Mouse (Mus musculus) mouse embryonic stem cell (cell line): ENCODE data around the gene Zbtb45.

Experiments used
- in situ Hi-C, 2 experiments: fragments of 300-500 bp; cut with MboI; formaldehyde crosslinking; loops; 1 replicate in 1 of 2; 3 replicates in 1 of 2; pipeline ENCODE4 v1.14.3; 2019 to 2020; ENCODE audit warnings: low sequenced_read_pairs in 2 of 2, low pct_unique_long_range_greater_than_20kb in 1 of 2, mixed read lengths in 1 of 2; ENCODE audit not compliant: unreplicated experiment in 1 of 2

Zbtb45 gene

DNA sequence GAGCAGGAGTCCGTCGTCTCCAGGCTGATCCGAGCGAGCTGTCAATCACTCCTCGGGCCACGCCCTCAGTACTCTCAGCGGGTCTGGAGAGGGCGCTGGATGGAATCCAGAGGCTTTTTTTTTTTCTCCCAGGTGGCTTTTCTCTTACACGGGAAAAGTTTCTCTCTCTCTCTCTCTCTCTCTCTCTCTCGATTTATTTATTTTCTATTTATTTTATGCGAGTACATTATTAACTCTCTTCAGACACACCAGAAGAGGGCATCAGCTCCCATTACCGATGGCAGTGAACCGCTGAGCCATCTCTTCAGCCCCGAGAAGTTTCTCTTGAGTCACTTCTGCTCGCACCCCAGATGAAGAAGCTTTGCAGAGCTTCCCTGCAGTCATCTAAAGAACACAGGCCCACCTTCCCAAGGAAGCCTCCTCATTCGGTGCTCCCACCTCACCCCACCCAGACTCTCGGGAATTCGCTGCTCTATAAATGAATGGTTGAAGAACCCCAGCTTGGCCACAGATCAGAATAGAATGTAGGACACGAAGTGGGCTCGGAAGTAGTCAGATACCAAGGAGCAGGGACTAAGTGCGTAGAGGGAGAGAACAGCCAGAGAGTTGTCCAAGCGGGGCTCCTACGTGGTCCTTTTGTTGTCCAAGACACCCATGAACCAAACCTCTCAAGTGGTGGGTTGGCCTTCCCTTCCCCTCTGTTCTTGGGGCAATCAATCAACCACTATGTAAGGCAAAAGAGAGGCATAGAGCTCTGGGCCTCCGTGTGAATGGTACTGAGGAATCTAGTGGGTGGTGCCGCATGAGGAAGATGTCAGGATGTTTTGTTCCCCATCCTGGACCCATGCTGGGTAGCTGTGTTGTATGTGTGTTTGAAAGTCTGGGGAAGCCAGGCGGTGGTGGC lies at the start of gene Zbtb45:
Gene Zbtb45, minus strand, starts transcription at position 30 of the 904 bp plus-strand sequence.
- in situ Hi-C loops = no loop called here

DNA sequence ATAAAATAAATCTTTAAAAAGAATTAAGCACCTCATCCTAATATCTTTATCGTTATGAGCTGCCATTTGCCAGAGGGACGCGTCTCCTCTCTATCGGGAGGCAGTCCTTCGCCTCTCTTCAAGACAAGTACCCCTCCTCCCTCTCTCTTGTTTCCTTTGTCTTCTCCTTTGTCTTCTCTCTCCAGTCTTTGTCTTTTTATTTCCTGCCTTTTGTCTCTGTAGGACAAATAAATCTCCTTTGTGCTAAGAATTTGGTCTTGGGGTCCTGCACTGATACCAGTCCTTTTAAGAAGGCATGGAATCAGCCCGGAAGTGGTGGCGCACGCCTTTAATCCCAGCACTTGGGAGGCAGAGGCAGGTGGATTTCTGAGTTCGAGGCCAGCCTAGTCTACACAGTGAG lies 49.7 kb upstream of the Zbtb45 start:
- in situ Hi-C loops = loop anchor here (25.0 kb wide), 2 partner anchors 228 to 1253 kb away; partner anchors contain the start of genes Lig1 (in 2 of the 2) and Zswim9 (in 2 of the 2)

DNA sequence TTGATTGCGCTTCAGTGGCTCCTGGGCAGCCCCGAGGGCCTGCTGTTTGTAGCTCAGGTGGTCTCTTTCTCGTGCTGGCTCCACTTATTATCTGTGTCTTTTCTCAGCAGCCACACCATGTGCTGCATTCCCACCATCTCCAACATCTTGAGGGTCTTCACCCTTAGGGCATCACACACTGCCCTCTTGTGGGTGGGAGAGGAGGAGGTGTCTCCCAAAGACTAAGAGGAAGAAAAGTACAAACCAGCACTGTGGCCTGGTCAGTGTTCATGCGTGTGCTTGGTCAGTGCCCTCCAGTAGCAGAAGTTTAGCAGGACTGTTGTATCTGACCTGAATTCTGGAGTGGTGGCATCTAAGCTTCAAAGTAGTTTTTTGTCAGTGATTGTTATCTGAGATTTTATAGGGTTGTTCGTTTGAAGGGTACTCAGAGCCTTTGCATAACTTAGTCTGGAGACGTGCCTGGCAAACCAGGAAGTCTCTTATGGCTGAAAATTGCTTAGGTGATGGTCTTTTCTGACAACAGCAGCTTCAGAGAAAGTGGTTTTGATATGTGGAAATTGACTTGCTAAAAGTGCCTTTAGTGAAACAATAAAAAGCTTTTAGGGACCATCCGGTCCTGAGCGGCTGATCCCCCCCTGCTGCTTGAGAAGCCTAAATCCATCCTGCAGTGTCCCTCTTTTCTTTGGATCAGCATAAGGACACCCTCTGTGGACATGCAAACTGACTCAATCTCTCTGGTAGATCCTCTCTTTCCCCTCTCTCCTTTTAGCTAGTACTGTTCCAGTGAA lies 47.3 kb upstream of the Zbtb45 start:
- in situ Hi-C loops = loop anchor here (25.0 kb wide), 2 partner anchors 230 to 1255 kb away; partner anchors contain the start of genes Lig1 (in 2 of the 2) and Zswim9 (in 2 of the 2)

DNA sequence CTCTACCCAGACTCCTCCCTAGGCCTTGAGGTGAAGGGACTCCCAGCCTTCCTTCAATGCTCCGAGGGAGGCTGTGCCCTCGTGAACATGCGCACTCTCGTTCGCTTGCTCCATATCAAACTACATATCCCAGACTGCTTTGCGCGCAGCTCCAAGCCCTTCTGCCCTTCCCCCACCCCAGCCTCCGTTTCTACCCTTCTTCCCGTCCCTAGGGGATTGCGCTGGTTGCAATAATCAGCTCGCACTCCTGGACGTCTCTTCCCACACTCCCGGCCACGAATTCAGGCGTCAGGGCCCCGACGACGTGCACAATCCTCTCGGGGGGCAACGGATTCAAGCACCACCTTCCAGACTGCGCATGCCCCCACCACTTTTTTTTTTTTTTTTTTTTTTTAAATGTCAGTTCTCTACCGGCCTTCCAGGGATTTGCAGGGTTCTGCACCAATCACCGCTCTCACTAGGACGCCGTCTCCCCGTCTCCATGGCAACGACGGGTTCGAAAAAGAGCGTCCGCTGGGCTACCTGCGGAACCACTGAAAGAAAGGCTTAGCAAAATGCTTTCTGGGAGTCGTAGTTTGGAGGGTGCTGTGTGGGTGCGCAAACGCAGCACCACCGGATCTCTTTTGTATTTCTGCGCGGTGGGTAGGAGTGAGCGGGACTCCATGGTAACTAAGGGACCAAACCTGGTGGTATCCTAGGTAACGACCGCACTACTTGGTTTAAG lies 44.6 kb upstream of the Zbtb45 start, which contains the start of gene Mzf1:
Gene Mzf1, minus strand, starts transcription at position 478 of the 724 bp plus-strand sequence.
- in situ Hi-C loops = loop anchor here (25.0 kb wide), 2 partner anchors 233 to 1258 kb away; partner anchors contain the start of genes Lig1 (in 2 of the 2) and Zswim9 (in 2 of the 2)

DNA sequence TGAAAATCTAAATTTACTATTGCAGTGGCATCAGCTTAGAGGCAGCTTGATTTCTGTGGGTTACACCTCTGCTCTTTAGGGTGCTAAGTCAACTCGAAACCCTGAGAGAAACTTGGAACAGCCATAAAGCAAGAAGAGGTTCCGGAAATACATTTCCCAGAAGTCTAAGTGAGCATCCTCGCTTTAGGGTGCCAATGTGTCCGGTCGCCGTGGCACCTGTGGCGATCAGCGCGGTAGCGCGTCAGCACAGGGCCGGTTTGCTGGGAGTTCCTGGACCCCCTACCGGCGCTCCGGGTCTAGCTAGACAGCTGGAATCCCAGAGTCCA lies 44.1 kb upstream of the Zbtb45 start:
- in situ Hi-C loops = loop anchor here (25.0 kb wide), 2 partner anchors 233 to 1258 kb away; partner anchors contain the start of genes Lig1 (in 2 of the 2) and Zswim9 (in 2 of the 2)

DNA sequence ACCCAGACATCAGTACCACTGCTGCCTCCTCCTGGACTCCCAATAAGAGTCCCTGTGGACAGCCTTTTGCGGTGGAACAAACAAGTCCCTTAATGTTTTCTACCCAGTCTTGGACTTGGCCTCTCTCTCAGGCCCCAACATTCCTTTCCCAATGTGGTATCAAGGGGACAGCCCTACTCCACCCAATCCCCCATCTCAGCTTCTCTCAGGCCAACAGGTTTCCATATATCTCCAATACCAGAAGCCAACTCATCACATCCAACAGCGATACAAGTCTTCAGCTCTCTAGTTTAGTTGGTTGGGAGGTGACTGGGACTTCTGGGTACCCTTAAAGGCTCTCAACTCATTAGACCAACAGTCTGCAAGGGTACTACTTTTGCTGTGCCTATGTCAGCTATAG lies 43.7 kb upstream of the Zbtb45 start:
- in situ Hi-C loops = loop anchor here (25.0 kb wide), 2 partner anchors 234 to 1259 kb away; partner anchors contain the start of genes Lig1 (in 2 of the 2) and Zswim9 (in 2 of the 2)

DNA sequence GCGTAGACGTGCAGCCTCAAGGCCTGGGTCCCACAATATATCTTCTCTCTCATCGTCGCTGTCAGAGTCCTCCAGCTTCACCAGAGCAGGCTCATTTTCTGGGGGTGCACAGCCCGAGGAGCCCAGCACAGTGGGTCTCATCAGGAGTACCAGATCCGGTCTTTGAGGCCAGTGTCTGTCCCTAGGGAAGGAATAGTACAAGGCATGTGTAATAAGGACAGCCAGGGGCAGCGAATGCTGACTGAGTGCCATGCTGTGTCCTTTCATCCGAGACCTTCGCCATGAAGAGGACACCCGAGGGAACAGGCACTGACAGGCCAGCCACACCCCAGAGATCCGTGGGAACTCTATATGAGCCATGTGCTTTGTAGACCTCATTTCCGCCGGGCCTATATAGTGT lies 43.2 kb upstream of the Zbtb45 start:
- in situ Hi-C loops = loop anchor here (25.0 kb wide), 2 partner anchors 234 to 1259 kb away; partner anchors contain the start of genes Lig1 (in 2 of the 2) and Zswim9 (in 2 of the 2)

DNA sequence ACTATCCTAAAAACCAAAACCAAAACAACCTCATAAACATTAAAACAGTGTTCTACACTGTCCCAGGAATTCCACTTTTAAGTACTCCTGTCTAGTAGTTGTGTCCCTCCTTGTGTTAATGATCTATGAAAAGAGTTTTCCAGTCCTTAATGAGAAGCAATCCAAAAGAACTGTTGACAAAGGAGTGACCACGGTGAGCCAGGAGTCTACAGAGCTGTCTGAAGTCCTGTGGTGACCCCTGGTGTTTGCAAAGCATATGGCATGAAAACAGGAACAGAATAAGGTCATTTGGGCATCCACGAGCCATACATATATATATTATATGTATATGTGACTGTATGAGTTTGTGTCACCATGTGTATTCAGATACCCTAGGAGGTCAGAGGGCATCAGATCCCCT lies 36.2 kb upstream of the Zbtb45 start:
- in situ Hi-C loops = no loop called here

DNA sequence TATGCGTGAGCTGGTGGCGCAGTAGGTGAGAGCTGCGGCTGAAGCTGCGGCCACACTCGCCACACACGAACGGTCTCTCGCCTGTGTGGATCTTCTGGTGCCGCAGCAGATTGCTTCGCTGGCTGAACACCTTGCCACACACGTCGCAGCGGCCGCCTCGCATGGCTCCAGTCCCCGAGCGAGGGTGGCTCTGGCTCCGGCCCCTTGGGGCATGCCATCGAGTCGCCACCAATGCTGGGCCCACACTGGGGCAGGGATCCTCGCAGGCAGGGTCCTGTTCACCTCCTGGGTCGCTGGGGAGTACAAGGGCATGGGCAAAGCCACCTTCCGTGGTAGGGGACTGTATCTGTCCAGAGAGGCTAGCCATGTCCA lies 34.4 kb upstream of the Zbtb45 start:
- in situ Hi-C loops = loop anchor here in 1 of 2 experiments (5.0 kb wide), 1 partner anchor 37 kb away; no protein-coding TSS in a partner anchor

DNA sequence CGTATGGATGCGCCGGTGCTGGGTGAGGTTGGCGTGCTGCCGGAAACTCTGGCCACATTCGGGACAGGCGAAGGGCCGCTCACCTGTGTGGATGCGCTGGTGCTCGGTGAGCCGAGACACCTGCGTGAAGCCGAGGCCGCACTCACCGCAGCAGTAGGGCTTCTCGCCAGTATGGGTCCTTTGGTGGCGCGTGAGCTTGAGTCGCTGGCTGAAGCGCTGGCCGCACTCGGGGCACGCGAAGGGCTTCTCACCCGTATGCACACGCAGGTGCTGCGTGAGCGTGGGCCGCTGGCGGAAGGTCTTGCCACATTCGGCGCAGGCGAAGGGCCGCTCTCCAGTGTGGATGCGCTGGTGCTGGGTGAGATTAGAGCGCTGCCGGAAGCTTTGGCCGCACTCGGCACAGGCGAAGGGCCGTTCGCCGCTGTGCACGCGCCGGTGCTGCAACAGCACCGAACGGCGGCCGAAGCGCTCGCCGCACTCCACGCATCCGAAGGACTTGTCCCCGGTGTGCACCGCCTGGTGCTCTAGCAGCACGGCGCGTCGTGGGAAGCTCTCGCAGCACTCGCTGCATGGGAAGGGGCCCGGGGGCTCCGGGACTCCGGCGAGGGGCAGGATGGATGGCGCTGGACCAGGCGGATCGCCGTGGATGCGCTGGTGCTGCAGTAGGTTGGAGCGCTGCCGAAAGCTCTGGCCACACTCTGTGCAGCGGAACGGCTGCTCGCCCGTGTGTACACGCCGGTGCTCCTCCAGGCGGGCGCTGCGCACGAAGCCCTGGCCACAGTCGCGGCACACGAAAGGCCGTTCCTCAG lies 33.8 kb upstream of the Zbtb45 start:
- in situ Hi-C loops = loop anchor here in 1 of 2 experiments (5.0 kb wide), 1 partner anchor 36 kb away; no protein-coding TSS in a partner anchor

DNA sequence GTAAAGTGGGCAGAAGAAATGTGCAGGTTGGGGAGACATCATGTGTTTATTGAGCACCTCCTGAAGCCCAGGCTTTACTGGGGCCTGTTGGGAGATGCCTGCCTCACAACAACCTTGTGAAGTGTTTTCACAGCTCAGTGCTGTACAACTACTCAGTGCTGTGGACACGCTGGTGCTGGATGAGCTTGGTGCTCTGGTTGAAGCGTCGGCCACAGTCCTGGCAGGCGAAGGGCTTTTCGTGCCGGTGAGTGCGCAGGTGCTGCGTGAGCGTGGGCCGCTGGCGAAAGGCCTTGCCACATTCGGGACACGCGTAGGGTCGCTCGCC lies 33.2 kb upstream of the Zbtb45 start:
- in situ Hi-C loops = loop anchor here in 1 of 2 experiments (5.0 kb wide), 1 partner anchor 36 kb away; no protein-coding TSS in a partner anchor

DNA sequence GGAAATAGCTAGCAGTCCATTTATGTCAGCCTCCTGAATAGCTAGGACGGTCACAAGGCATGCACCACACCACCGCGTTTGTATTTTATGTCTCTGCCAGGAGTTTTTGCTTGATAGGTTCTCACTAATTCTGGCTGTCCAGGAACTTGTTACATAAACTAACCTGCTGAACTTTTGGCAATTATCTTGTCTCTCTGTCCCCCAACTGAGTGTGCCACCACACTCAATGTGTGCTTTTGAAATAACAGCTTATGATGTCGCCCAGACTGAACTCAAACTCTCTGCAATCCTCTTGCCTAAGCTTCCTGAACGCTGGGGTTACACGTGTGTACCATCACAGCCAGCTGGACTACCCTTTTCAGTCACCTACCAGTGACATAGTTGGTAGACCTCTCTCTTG lies 32.7 kb upstream of the Zbtb45 start:
- in situ Hi-C loops = loop anchor here in 1 of 2 experiments (5.0 kb wide), 1 partner anchor 35 kb away; no protein-coding TSS in a partner anchor

DNA sequence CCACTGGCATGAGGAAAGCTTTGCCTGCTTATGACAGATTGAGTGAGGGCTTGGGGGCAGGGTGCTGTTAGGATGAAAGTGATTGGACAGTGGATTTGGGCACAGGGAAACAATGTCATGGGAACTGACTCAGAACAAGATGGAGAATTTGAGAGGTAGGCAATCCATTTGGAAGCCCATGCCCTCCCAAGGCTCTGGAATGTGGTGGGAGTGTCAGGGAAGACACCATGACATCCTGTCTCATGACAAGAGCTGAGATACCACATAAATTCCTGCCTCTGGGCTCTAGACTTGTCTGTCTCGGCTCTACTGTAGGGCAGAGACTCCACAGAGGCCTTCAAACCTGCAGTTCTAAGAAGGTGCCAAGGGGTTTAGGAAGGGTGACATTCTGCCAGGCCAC lies 31.4 kb upstream of the Zbtb45 start:
- in situ Hi-C loops = loop anchor here in 1 of 2 experiments (5.0 kb wide), 1 partner anchor 34 kb away; no protein-coding TSS in a partner anchor

DNA sequence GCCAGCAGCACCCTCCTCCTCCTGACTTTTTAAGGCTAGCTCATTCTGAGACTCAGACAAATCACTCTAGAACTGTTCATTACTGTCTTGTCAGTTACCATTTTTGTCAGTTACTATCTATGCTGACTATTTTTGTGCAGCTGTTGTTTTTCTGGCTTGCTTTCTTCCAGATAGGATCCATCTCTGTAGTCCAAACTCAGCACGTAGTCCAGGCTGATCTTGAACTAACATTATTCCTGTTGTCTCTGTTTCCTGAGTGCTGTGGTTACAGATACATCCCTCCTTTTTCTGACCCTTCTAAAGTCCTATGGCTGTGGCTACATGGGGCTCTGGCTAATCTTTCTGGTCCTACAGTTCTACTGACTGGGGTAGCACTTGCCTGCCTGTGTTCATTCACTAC lies 29.3 kb upstream of the Zbtb45 start:
- in situ Hi-C loops = loop anchor here in 1 of 2 experiments (5.0 kb wide), 1 partner anchor 37 kb away; no protein-coding TSS in a partner anchor

DNA sequence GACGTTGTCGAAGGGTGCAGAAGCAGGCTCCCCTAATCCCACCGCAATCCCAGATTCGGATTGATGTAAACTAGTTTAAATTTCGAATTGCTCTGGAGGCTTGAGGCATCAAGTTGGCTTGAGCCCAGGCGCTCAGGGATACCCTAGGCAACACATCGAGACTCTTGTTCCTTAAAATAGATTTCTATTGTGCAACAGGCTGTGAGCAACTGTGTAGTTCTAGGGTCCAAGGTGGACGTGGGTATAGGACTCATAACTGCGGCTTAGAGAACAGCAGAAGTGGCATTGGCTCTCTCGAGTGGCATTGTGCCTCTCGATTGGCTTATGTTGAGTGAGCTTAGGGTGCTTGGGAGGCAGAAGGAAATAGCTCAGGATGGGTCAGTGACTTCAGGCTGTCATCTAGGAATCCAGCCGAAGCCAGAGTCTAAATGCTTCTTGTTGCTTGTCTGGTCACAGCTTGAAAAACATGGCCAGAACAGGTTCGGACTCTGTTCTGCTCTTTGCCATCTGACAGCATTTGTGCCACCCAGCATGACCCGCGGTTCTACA lies 28.9 kb upstream of the Zbtb45 start:
- in situ Hi-C loops = loop anchor here in 1 of 2 experiments (5.0 kb wide), 1 partner anchor 36 kb away; no protein-coding TSS in a partner anchor

DNA sequence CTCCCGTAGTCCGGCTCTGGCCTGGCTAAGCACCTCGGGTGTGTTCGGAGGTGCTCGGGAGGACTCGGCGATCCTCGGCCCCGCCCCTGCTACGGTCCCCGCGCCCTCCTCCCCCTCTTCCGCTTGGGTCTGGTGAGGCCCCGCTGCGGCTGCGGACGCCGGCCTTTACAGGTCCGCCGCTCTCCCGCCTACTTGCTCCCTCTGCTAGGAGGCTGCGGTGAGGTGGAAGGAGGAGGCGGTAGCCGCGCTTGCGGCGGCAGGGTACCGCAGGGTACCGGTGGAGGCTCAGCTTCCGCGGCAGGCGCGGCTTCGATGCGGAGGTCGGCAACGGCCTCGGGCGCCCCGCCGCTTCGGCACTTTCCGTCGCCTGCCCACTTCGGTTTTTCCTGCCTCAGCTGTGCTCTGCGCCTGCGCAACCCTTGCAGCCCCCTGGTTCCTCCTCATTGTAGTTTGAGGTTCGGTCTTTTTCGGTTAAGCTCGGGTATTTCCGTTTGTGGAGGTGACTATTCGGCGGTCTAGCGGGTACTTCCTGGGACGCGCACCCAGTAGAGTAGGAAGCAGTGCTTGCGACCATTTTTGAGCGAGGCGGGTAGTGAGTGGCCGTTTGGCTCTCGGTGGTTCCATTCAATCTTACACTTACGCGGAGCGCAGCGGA lies 28.2 kb upstream of the Zbtb45 start, which contains the start of gene Ube2m:
Gene Ube2m, minus strand, starts transcription at position 375 of the 655 bp plus-strand sequence.
- in situ Hi-C loops = loop anchor here in 1 of 2 experiments (5.0 kb wide), 1 partner anchor 36 kb away; no protein-coding TSS in a partner anchor
